Mouse (Mus musculus): Measurements from ENCODE around the gene Zfr2. TPM values are rescaled to one million over a fixed set of nuclear protein-coding genes. Genes with fewer than 3 reads are reported as not detected.

Gene Zfr2
- total RNA-seq, 4 experiments from 2014 or later = 59.3 to 81.0 (median 65.3) TPM

Small RNA genes within 50 kb of the gene (microRNA-seq; reads per million reads assigned to microRNA genes)
- 24.9 to 36.1 reads per million in 2 experiments for gene Mir3057

Other genes with a start within 250 kb of the Zfr2 start
- gene Gng7, start 218.2 kb upstream of the Zfr2 start, total RNA-seq (2022) = 100 to 1,000 TPM; 130 to 139 (median 135) TPM
- 10 to 100 TPM; 88.3 to 96.9 (median 90.2) TPM for gene Diras1, start 207.5 kb upstream of the Zfr2 start, total RNA-seq (2022)
- 10 to 100 TPM; 55.5 to 60.8 (median 60.0) TPM for gene Slc39a3, start 195.7 kb upstream of the Zfr2 start, total RNA-seq (2022)
- 100 to 1,000 TPM; 165 to 175 (median 172) TPM for gene Sgta, start 173.0 kb upstream of the Zfr2 start, total RNA-seq (2022)
- 10 to 100 TPM; 44.5 to 55.0 (median 46.5) TPM for gene Thop1, start 163.1 kb upstream of the Zfr2 start, total RNA-seq (2022)
- under 1 TPM; 0.19 to 0.80 (median 0.68) TPM for gene Creb3l3, start 134.3 kb upstream of the Zfr2 start, total RNA-seq (2022)
- 100 to 1,000 TPM; 131 to 151 (median 135) TPM for gene Map2k2, start 127.2 kb upstream of the Zfr2 start, total RNA-seq (2022)
- 100 to 1,000 TPM in 3 of 4 experiments, 10 to 100 TPM in 1; 94.8 to 118 (median 103) TPM for gene Zbtb7a, start 97.9 kb upstream of the Zfr2 start, total RNA-seq (2022)
- 10 to 100 TPM; 27.0 to 35.1 (median 31.7) TPM for gene Pias4, start 65.2 kb upstream of the Zfr2 start, total RNA-seq (2022)
- 100 to 1,000 TPM; 820 to 960 (median 855) TPM for gene Eef2, start 56.5 kb upstream of the Zfr2 start, total RNA-seq (2022)
- gene Dapk3, start 50.1 kb upstream of the Zfr2 start, total RNA-seq (2022) = 10 to 100 TPM; 57.1 to 69.8 (median 65.7) TPM
- not detected for gene 4930442H23Rik, start 49.3 kb upstream of the Zfr2 start, total RNA-seq (2022)
- gene Nmrk2, start 31.1 kb upstream of the Zfr2 start, total RNA-seq (2022) = under 1 TPM in 1 of 4 experiments, not detected in 3; 0.57 TPM
- gene Atcay, start 2.3 kb upstream of the Zfr2 start, total RNA-seq (2022) = 100 to 1,000 TPM; 135 to 167 (median 145) TPM
- gene Matk, start 19.8 kb downstream of the Zfr2 start, total RNA-seq (2022) = 100 to 1,000 TPM; 208 to 230 (median 216) TPM
- gene Mrpl54, start 33.8 kb downstream of the Zfr2 start, total RNA-seq (2022) = 10 to 100 TPM; 32.5 to 49.5 (median 40.8) TPM
- gene Apba3, start 33.8 kb downstream of the Zfr2 start, total RNA-seq (2022) = 10 to 100 TPM; 32.0 to 45.0 (median 39.1) TPM
- gene Tjp3, start 58.4 kb downstream of the Zfr2 start, total RNA-seq (2022) = 1 to 10 TPM in 2 of 4 experiments, under 1 TPM in 2; 0.73 to 1.2 (median 0.90) TPM
- gene Pip5k1c, start 59.8 kb downstream of the Zfr2 start, total RNA-seq (2022) = 100 to 1,000 TPM; 267 to 303 (median 296) TPM
- 10 to 100 TPM; 28.2 to 31.3 (median 30.2) TPM for gene Cactin, start 87.9 kb downstream of the Zfr2 start, total RNA-seq (2022)
- gene Tbxa2r, start 95.6 kb downstream of the Zfr2 start, total RNA-seq (2022) = 1 to 10 TPM; 1.1 to 1.4 (median 1.4) TPM
- gene Gipc3, start 110.1 kb downstream of the Zfr2 start, total RNA-seq (2022) = 1 to 10 TPM; 1.3 to 2.2 (median 1.7) TPM
- 10 to 100 TPM; 32.5 to 37.1 (median 32.9) TPM for gene Hmg20b, start 117.3 kb downstream of the Zfr2 start, total RNA-seq (2022)
- gene Mfsd12, start 124.3 kb downstream of the Zfr2 start, total RNA-seq (2022) = 10 to 100 TPM; 40.7 to 46.7 (median 43.6) TPM
- gene 4930404N11Rik, start 132.7 kb downstream of the Zfr2 start, total RNA-seq (2022) = 1 to 10 TPM; 1.0 to 3.2 (median 1.4) TPM
- gene Fzr1, start 145.4 kb downstream of the Zfr2 start, total RNA-seq (2022) = 10 to 100 TPM; 64.6 to 72.1 (median 67.2) TPM
- gene Dohh, start 151.3 kb downstream of the Zfr2 start, total RNA-seq (2022) = 10 to 100 TPM; 64.3 to 78.5 (median 72.6) TPM
- 1 to 10 TPM; 2.7 to 5.5 (median 4.5) TPM for gene Gm48551, start 151.3 kb downstream of the Zfr2 start, total RNA-seq (2022)
- 1 to 10 TPM; 2.9 to 9.7 (median 4.2) TPM for gene Gm48552, start 155.8 kb downstream of the Zfr2 start, total RNA-seq (2022)
- 1 to 10 TPM; 1.3 to 1.7 (median 1.4) TPM for gene Smim24, start 159.9 kb downstream of the Zfr2 start, total RNA-seq (2022)
- 10 to 100 TPM; 52.8 to 61.6 (median 58.7) TPM for gene Nfic, start 222.5 kb downstream of the Zfr2 start, total RNA-seq (2022)
- gene Celf5, start 249.6 kb downstream of the Zfr2 start, total RNA-seq (2022) = 100 to 1,000 TPM; 230 to 284 (median 256) TPM